Mouse (Mus musculus) liver, postnatal 0 days (tissue): Measurements from ENCODE around the gene Hoxb6.

Source experiments
- CTCF ChIP-seq: sonication (generic); IDR thresholded peaks from 2 replicates; pipeline ENCODE4 v1.5.1; 2016; ENCODE audit warnings: antibody characterized with exemption, low read depth
- EP300 ChIP-seq: IDR thresholded peaks from 2 replicates; pipeline ENCODE4 v1.6.1; 2016; ENCODE audit warnings: antibody characterized with exemption, low read depth, mild to moderate bottlenecking

- TF ChIP-seq CTCF = no peak
- TF ChIP-seq EP300 = no peak
Observed at GRCm38 (mm10) chr11:96286739-96287385, 5.4 kb upstream of the Hoxb6 start.
